Mouse (Mus musculus): Measurements from ENCODE around the gene Cep57l1.

GRCm38 (mm10) chr10:41809080-41809770, 446 bp downstream of the Cep57l1 start:
- TF ChIP-seq GATA1 (IDR thresholded peaks at IDR 0.05; ENCODE audit: borderline replicate concordance, low read length) = no peak
- TF ChIP-seq FLI1 (IDR thresholded peaks at IDR 0.05; ENCODE audit: low read length) = no peak

All from megakaryocyte, embryonic 14.5 days (primary cell).